Mouse (Mus musculus) layer of hippocampus, adult 2 months (tissue): ENCODE measurements around the gene Arap1. TPM values are rescaled to one million over a fixed set of nuclear protein-coding genes. Genes with fewer than 3 reads are reported as not detected.

Source experiments
- DNase-seq, 2 experiments: peaks; one replicate each; pipeline ENCODE4 v3.0.0; 2022; ENCODE audit warnings: low spot score in 2 of 2
- H3K27ac ChIP-seq: fragments of 200-600 bp; 2 replicates; pipeline ENCODE4 v1.8.1; 2022
- H3K4me3 ChIP-seq: fragments of 200-600 bp; 2 replicates; pipeline ENCODE4 v1.8.1; 2022; ENCODE audit warnings: mild to moderate bottlenecking
- CTCF ChIP-seq: fragments of 200-600 bp; conservative IDR thresholded peaks from 2 replicates; pipeline ENCODE4 v1.8.1; 2022; ENCODE audit warnings: antibody characterized with exemption, mild to moderate bottlenecking, moderate library complexity
- total RNA-seq, 2 experiments: library from RNA; stranded (reverse); gene quantifications; 2 replicates each; pipeline ENCODE4 v1.2.3; 2021

Arap1 gene
- total RNA-seq, 2 experiments from 2014 or later, result 19.2 to 20.0 TPM

GRCm38 (mm10) chr7:101422069-101422468 is 74.2 kb downstream of the Arap1 start:
- H3K4me3 ChIP-seq, result peak overlapping the region; percentile 69
- TF ChIP-seq CTCF, result no peak; the same call in 1 of the 2 replicates
- DNase-seq, result no peak
- peak overlapping the region; percentile 95 for H3K27ac ChIP-seq

GRCm38 (mm10) chr7:101422646-101423045 is 74.8 kb downstream of the Arap1 start:
- Histone ChIP-seq H3K27ac (peak overlapping the region; percentile 95), H3K4me3 (peak overlapping the region; percentile 69)
- no peak for DNase-seq
- no peak for TF ChIP-seq CTCF

GRCm38 (mm10) chr7:101423970-101424369 is 76.1 kb downstream of the Arap1 start:
- DNase-seq, result no peak
- no peak overlapping the region for H3K27ac ChIP-seq
- peak overlapping the region; percentile 3; the same call in 1 of the 2 replicates for H3K4me3 ChIP-seq
- no peak for TF ChIP-seq CTCF

- peak overlapping the region; percentile 41 for H3K4me3 ChIP-seq
- H3K27ac ChIP-seq, result no peak overlapping the region
- no peak for TF ChIP-seq CTCF
- DNase-seq, result no peak
Observed at GRCm38 (mm10) chr7:101426692-101427091, 78.8 kb downstream of the Arap1 start.

- DNase-seq, result peak; percentile 58 to 69
- TF ChIP-seq CTCF, result peak; percentile 92
- no peak overlapping the region for H3K27ac ChIP-seq
- peak overlapping the region; percentile 41; the same call in 1 of the 2 replicates for H3K4me3 ChIP-seq
Observed at GRCm38 (mm10) chr7:101427736-101428135, 79.9 kb downstream of the Arap1 start.

- Histone ChIP-seq H3K27ac (no peak overlapping the region), H3K4me3 (no peak overlapping the region)
- no peak for TF ChIP-seq CTCF
- no peak for DNase-seq
Observed at GRCm38 (mm10) chr7:101435038-101435437, 87.2 kb downstream of the Arap1 start.

- Histone ChIP-seq H3K27ac (no peak overlapping the region), H3K4me3 (no peak overlapping the region)
- no peak for DNase-seq
- no peak for TF ChIP-seq CTCF
Observed at GRCm38 (mm10) chr7:101437876-101438275, 90.0 kb downstream of the Arap1 start.

GRCm38 (mm10) chr7:101443093-101443492 is 95.2 kb downstream of the Arap1 start:
- no peak for DNase-seq
- no peak for TF ChIP-seq CTCF
- Histone ChIP-seq H3K4me3 (no peak overlapping the region), H3K27ac (0 out of 2 replicates have a peak overlapping the region, but pooled peaks have one; percentile 37)

GRCm38 (mm10) chr7:101444211-101444610 is 96.3 kb downstream of the Arap1 start:
- H3K4me3 ChIP-seq, result no peak overlapping the region
- DNase-seq, result no peak
- TF ChIP-seq CTCF, result no peak
- no peak overlapping the region for H3K27ac ChIP-seq

GRCm38 (mm10) chr7:101449855-101450254 is 102.0 kb downstream of the Arap1 start:
- no peak for TF ChIP-seq CTCF
- H3K27ac ChIP-seq, result no peak overlapping the region
- DNase-seq, result no peak
- no peak overlapping the region for H3K4me3 ChIP-seq

GRCm38 (mm10) chr7:101450422-101451401 is 102.8 kb downstream of the Arap1 start:
- peak; percentile 99 for TF ChIP-seq CTCF
- Histone ChIP-seq H3K4me3 (peak overlapping the region; percentile 67), H3K27ac (peak overlapping the region; percentile 86)
- peak; percentile 74 to 95 for DNase-seq

- DNase-seq, result no peak
- TF ChIP-seq CTCF, result no peak
- H3K27ac ChIP-seq, result peak overlapping the region; percentile 86
- peak overlapping the region; percentile 67 for H3K4me3 ChIP-seq
Observed at GRCm38 (mm10) chr7:101452669-101453068, 104.8 kb downstream of the Arap1 start.

GRCm38 (mm10) chr7:101453296-101453695 is 105.4 kb downstream of the Arap1 start:
- H3K27ac ChIP-seq, result peak overlapping the region; percentile 86
- no peak for TF ChIP-seq CTCF
- no peak for DNase-seq
- peak overlapping the region; percentile 67 for H3K4me3 ChIP-seq

- H3K4me3 ChIP-seq, result peak overlapping the region; percentile 67
- H3K27ac ChIP-seq, result peak overlapping the region; percentile 86
- TF ChIP-seq CTCF, result no peak
- DNase-seq, result no peak
Observed at GRCm38 (mm10) chr7:101453725-101454124, 105.9 kb downstream of the Arap1 start.
